Mouse (Mus musculus) heart, embryonic 11.5 days (tissue): ENCODE results near the gene Slc5a2. TPM values are rescaled to one million over a fixed set of nuclear protein-coding genes. Genes with fewer than 3 reads are reported as not detected.

Experiments
- ATAC-seq: fragments of 200-750 bp; cut with Nextera tagmentation; replicated peaks from 2 replicates; pipeline ENCODE4 v1.8.0; 2017; ENCODE audit warnings: moderate library complexity; ENCODE audit not compliant: insufficient number of reproducible peaks, low FRiP score, low TSS enrichment
- H3K27ac ChIP-seq: fragments of 300-500 bp; sonication (generic); 2 replicates; pipeline ENCODE4 v1.5.1; 2014; ENCODE audit warnings: mild to moderate bottlenecking, low read depth, low read length
- H3K27me3 ChIP-seq: fragments of 300-500 bp; sonication (generic); 2 replicates; pipeline ENCODE4 v1.6.1; 2014; ENCODE audit warnings: mild to moderate bottlenecking, low read length, mixed read lengths; ENCODE audit not compliant: control insufficient read depth, insufficient read depth
- H3K36me3 ChIP-seq: fragments of 300-500 bp; sonication (generic); 2 replicates; pipeline ENCODE4 v1.6.1; 2014; ENCODE audit warnings: mild to moderate bottlenecking, low read length, moderate library complexity, mixed read lengths; ENCODE audit not compliant: control insufficient read depth, insufficient read depth
- H3K4me1 ChIP-seq: fragments of 300-500 bp; sonication (generic); 2 replicates; pipeline ENCODE4 v1.6.1; 2014; ENCODE audit warnings: low read length; ENCODE audit not compliant: control insufficient read depth, insufficient read depth
- H3K4me2 ChIP-seq: fragments of 300-500 bp; sonication (generic); 2 replicates; pipeline ENCODE4 v1.6.1; 2014; ENCODE audit warnings: mild to moderate bottlenecking, moderate library complexity
- H3K4me3 ChIP-seq: fragments of 300-500 bp; sonication (generic); 2 replicates; pipeline ENCODE4 v1.5.1; 2014; ENCODE audit warnings: low read depth, low read length
- H3K9ac ChIP-seq: fragments of 300-500 bp; sonication (generic); 2 replicates; pipeline ENCODE4 v1.6.1; 2014; ENCODE audit warnings: mild to moderate bottlenecking, low read depth, low read length, moderate library complexity
- H3K9me3 ChIP-seq: fragments of 300-500 bp; sonication (generic); replicated peaks from 2 replicates; pipeline ENCODE4 v1.6.1; 2016; ENCODE audit warnings: low read length; ENCODE audit not compliant: control insufficient read depth
- WGBS: fragments of 180-500 bp; shearing (Covaris S2); extraction: QIAGEN DNeasy Blood & Tissue Kit; methylation state at CpG from one replicate; pipeline ENCODE4 v1.1.7; 2014; ENCODE audit not compliant: insufficient replicate concordance; 5-methylcytosine and 5-hydroxymethylcytosine counted together
- polyA plus RNA-seq: library from polyadenylated mRNA; unstranded; fragments of >200 nt; fragmentation: Nextera tagmentation; extraction: Ambion mirVana; gene quantifications from 2 replicates; pipeline ENCODE4 v1.2.1, GENCODE M21; 2014

Gene Slc5a2
- polyA plus RNA-seq, 1 experiment from 2014 or later = 0.83 TPM

GRCm38 (mm10) chr7:128256783-128257334 is 8.6 kb upstream of the Slc5a2 start:
- peaks cover 10% of the 10 kb centered on the region for H3K4me1 ChIP-seq
- H3K9ac ChIP-seq = no peak overlapping the region
- no peak overlapping the region for H3K27ac ChIP-seq
- ATAC-seq = no peak
- no peak overlapping the region for H3K4me2 ChIP-seq
- no peaks in the 10 kb centered on the region for H3K27me3 ChIP-seq
- 0 out of 2 replicates have a peak, but pooled peaks cover 6% of the 10 kb centered on the region for H3K36me3 ChIP-seq
- H3K4me3 ChIP-seq = no peak overlapping the region
- 35% methylated on average over 5 of the region's 5 CpGs for WGBS
- no peaks in the 10 kb centered on the region for H3K9me3 ChIP-seq

GRCm38 (mm10) chr7:128266056-128266455 is 599 bp downstream of the Slc5a2 start:
- no peak overlapping the region for H3K4me2 ChIP-seq
- no peak overlapping the region for H3K9ac ChIP-seq
- 0 out of 2 replicates have a peak, but pooled peaks cover 4% of the 10 kb centered on the region for H3K4me1 ChIP-seq
- no peaks in the 10 kb centered on the region for H3K9me3 ChIP-seq
- ATAC-seq = no peak
- no peaks in the 10 kb centered on the region for H3K36me3 ChIP-seq
- H3K27me3 ChIP-seq = no peaks in the 10 kb centered on the region
- no peak overlapping the region for H3K27ac ChIP-seq
- WGBS = 70% methylated on average over 5 of the region's 5 CpGs
- H3K4me3 ChIP-seq = no peak overlapping the region

GRCm38 (mm10) chr7:128267391-128267790 is 1.9 kb downstream of the Slc5a2 start:
- Histone ChIP-seq H3K27ac (no peak overlapping the region), H3K36me3 (peaks cover 8% of the 10 kb centered on the region; the same call in 1 of the 2 replicates), H3K27me3 (no peaks in the 10 kb centered on the region), H3K4me3 (no peak overlapping the region), H3K4me2 (no peak overlapping the region), H3K9me3 (no peaks in the 10 kb centered on the region), H3K9ac (no peak overlapping the region), H3K4me1 (0 out of 2 replicates have a peak, but pooled peaks cover 4% of the 10 kb centered on the region)
- 61% methylated on average over 13 of the region's 13 CpGs for WGBS
- no peak for ATAC-seq

- Histone ChIP-seq H3K4me1 (0 out of 2 replicates have a peak, but pooled peaks cover 4% of the 10 kb centered on the region), H3K4me2 (no peak overlapping the region), H3K27ac (no peak overlapping the region), H3K36me3 (peaks cover 10% of the 10 kb centered on the region; the same call in 1 of the 2 replicates), H3K9ac (no peak overlapping the region), H3K4me3 (no peak overlapping the region), H3K27me3 (no peaks in the 10 kb centered on the region), H3K9me3 (no peaks in the 10 kb centered on the region)
- 80% methylated on average over 7 of the region's 7 CpGs for WGBS
- ATAC-seq = no peak
Observed at GRCm38 (mm10) chr7:128267813-128268212, 2.4 kb downstream of the Slc5a2 start.

- H3K4me3 ChIP-seq = no peak overlapping the region
- ATAC-seq = peak; percentile 90
- 24% methylated on average over 13 of the region's 13 CpGs for WGBS
Observed at GRCm38 (mm10) chr7:128270431-128270850, 5.0 kb downstream of the Slc5a2 start.

GRCm38 (mm10) chr7:128271496-128271895 is 6.0 kb downstream of the Slc5a2 start:
- ATAC-seq = no peak
- Histone ChIP-seq H3K9me3 (no peaks in the 10 kb centered on the region), H3K27ac (no peak overlapping the region), H3K27me3 (no peaks in the 10 kb centered on the region), H3K4me2 (no peak overlapping the region), H3K4me1 (0 out of 2 replicates have a peak, but pooled peaks cover 4% of the 10 kb centered on the region), H3K9ac (no peak overlapping the region), H3K4me3 (no peak overlapping the region), H3K36me3 (peaks cover 24% of the 10 kb centered on the region)
- WGBS = 88% methylated on average over 9 of the region's 9 CpGs

More at GRCm38 (mm10) chr7:128270431-128270850, 5.0 kb downstream of the Slc5a2 start:
- Histone ChIP-seq H3K4me1 (0 out of 2 replicates have a peak, but pooled peaks cover 4% of the 10 kb centered on the region), H3K27me3 (no peaks in the 10 kb centered on the region), H3K36me3 (peaks cover 19% of the 10 kb centered on the region), H3K9ac (no peak overlapping the region), H3K27ac (no peak overlapping the region), H3K4me2 (peak overlapping the region; percentile 20), H3K9me3 (no peaks in the 10 kb centered on the region)

GRCm38 (mm10) chr7:128276051-128276450 is 10.6 kb downstream of the Slc5a2 start:
- Histone ChIP-seq H3K4me2 (no peak overlapping the region), H3K4me1 (no peaks in the 10 kb centered on the region), H3K27ac (no peak overlapping the region), H3K4me3 (no peak overlapping the region), H3K36me3 (peaks cover 25% of the 10 kb centered on the region), H3K27me3 (no peaks in the 10 kb centered on the region), H3K9ac (no peak overlapping the region), H3K9me3 (no peaks in the 10 kb centered on the region)
- ATAC-seq = no peak
- 87% methylated on average over 6 of the region's 6 CpGs for WGBS

GRCm38 (mm10) chr7:128279750-128280149 is 14.3 kb downstream of the Slc5a2 start:
- Histone ChIP-seq H3K36me3 (peaks cover 6% of the 10 kb centered on the region; the same call in 1 of the 2 replicates), H3K4me1 (peaks cover 13% of the 10 kb centered on the region), H3K9me3 (no peaks in the 10 kb centered on the region), H3K27ac (no peak overlapping the region), H3K27me3 (no peaks in the 10 kb centered on the region), H3K4me3 (no peak overlapping the region), H3K9ac (no peak overlapping the region), H3K4me2 (no peak overlapping the region)
- whole genome bisulfite sequencing = 92% methylated on average over 4 of the region's 4 CpGs
- ATAC-seq = no peak

GRCm38 (mm10) chr7:128281765-128282164 is 16.3 kb downstream of the Slc5a2 start:
- Histone ChIP-seq H3K27me3 (no peaks in the 10 kb centered on the region), H3K36me3 (no peaks in the 10 kb centered on the region)
- 77% methylated on average over 11 of the region's 11 CpGs for WGBS

More at GRCm38 (mm10) chr7:128281765-128282164, 16.3 kb downstream of the Slc5a2 start:
- H3K9ac ChIP-seq = no peak overlapping the region
- ATAC-seq = no peak
- no peak overlapping the region for H3K4me2 ChIP-seq
- H3K4me1 ChIP-seq = peaks cover 13% of the 10 kb centered on the region
- H3K4me3 ChIP-seq = no peak overlapping the region
- no peak overlapping the region for H3K27ac ChIP-seq
- no peaks in the 10 kb centered on the region for H3K9me3 ChIP-seq
